8 mouse cellular contexts compared by ENCODE assay signal in genomic region chr15:84671401-84672307, GRCm38 (mm10). TPM values are rescaled to one million over a fixed set of nuclear protein-coding genes. Genes with fewer than 3 reads are reported as not detected.
DNase-seq lines count a peak whose midpoint lies in the region; ATAC-seq and TF ChIP-seq lines count a peak whose summit lies in the region.
"Had no signal": no experiment of that assay in that cellular context is flagged by ENCODE, and none has a peak within 500 bp of the region (broad histone marks: within the 10 kb centered on the region; RNA-seq: fewer than 3 reads in every experiment).

No protein-coding gene starts in this region.

- 0 out of 2 replicates have a peak, but pooled peaks cover 5% of the 10 kb centered on the region for H3K4me1 ChIP-seq in lung, postnatal 0 days (ENCODE audit: insufficient read depth, low read depth, low read length)

- H3K27me3 ChIP-seq in lung, postnatal 0 days (replicated peaks; ENCODE audit: insufficient read depth, low read length): no peaks in the 10 kb centered on the region
- H3K27me3 ChIP-seq: limb, embryonic 13.5 days had no signal

- H3K9ac ChIP-seq in lung, postnatal 0 days (replicated peaks; ENCODE audit: low read depth): no peak overlapping the region
- H3K9ac ChIP-seq: limb, embryonic 13.5 days had no signal

- no peak overlapping the region for H3K27ac ChIP-seq in left cerebral cortex, adult 2 months
- no peak overlapping the region for H3K27ac ChIP-seq in lung, postnatal 0 days (ENCODE audit: low read length)
- H3K27ac ChIP-seq: limb, embryonic 13.5 days had no signal

- intact Hi-C loops in left cerebral cortex, adult 2 months (cut with DNase I): loop anchor here (10.0 kb wide), 1 partner anchor 253 kb away; the partner anchor contains the start of genes Gm29666 and Nup50

- ATAC-seq in lung, postnatal 0 days: peak; percentile 46

- H3K36me3 ChIP-seq in lung, postnatal 0 days (ENCODE audit: insufficient read depth, low read length): no peaks in the 10 kb centered on the region
- H3K36me3 ChIP-seq: limb, embryonic 13.5 days had no signal

- H3K9me3 ChIP-seq in lung, postnatal 0 days (ENCODE audit: low read length): no peaks in the 10 kb centered on the region
- H3K9me3 ChIP-seq: limb, embryonic 13.5 days had no signal

- 35% methylated on average over 9 of the region's 9 CpGs for WGBS in lung, postnatal 0 days

- no peak overlapping the region for H3K4me2 ChIP-seq in lung, postnatal 0 days (replicated peaks; ENCODE audit: low read depth, low read length)
- H3K4me2 ChIP-seq: limb, embryonic 13.5 days had no signal

- TF ChIP-seq CTCF in left cerebral cortex, adult 2 months (IDR thresholded peaks at IDR 0.05): peak; percentile 45
- TF ChIP-seq CTCF in lung, postnatal 0 days (IDR thresholded peaks at IDR 0.05): peak; percentile 64

- no peak for TF ChIP-seq EP300 in lung, postnatal 0 days (IDR thresholded peaks at IDR 0.05)

- peak in 1 of 2 experiments; percentile 51 for DNase-seq in left cerebral cortex, adult 2 months (ENCODE audit: extremely low spot score in 1 of 2, low spot score in 2 of 2)
- no peak for DNase-seq in left cerebral cortex, adult 11 months (ENCODE audit: low spot score)
- DNase-seq in NIH3T3 (ENCODE audit: low read depth): peak; percentile 75
- DNase-seq in cerebellum, postnatal 10 days: peak; percentile 82 to 86
- peak; percentile 80 for DNase-seq in kidney, adult 18-20 months
- peak; percentile 74 for DNase-seq in lung, postnatal 0 days (ENCODE audit: low spot score)
- DNase-seq in telencephalon, adult 2 months (ENCODE audit: low read depth, low spot score): peak; percentile 21

- H3K4me3 ChIP-seq in left cerebral cortex, adult 2 months: no peak overlapping the region
- H3K4me3 ChIP-seq in lung, postnatal 0 days (ENCODE audit: low read depth, low read length): no peak overlapping the region
- H3K4me3 ChIP-seq: limb, embryonic 13.5 days had no signal

RNA-seq across cellular contexts. Expression of gene Prr5, which starts 2.2 kb away (rescaled TPM):
- 10 to 100 TPM; 13.8 to 14.1 TPM for total RNA-seq in left cerebral cortex, adult 2 months (2021)
- 8.8 and 9.2 TPM in 2 replicates for polyA plus RNA-seq in lung, postnatal 0 days (2015; fragmentation: Nextera tagmentation; extraction: Ambion mirVana)

RNA-seq across cellular contexts. Expression of gene Arhgap8, which starts 48.2 kb away (rescaled TPM):
- not detected for total RNA-seq in left cerebral cortex, adult 2 months (2021)
- 15.9 and 19.4 TPM in 2 replicates for polyA plus RNA-seq in lung, postnatal 0 days (2015; fragmentation: Nextera tagmentation; extraction: Ambion mirVana)
